Mouse (Mus musculus): ENCODE measurements around the gene Stab2. TPM values are rescaled to one million over a fixed set of nuclear protein-coding genes. Genes with fewer than 3 reads are reported as not detected.

Stab2 gene
- polyA plus RNA-seq, 1 experiment from 2014 or later: 85.0 TPM

GRCm38 (mm10) chr10:86961542-86962466 lies 46.0 kb downstream of the Stab2 start:
- Histone ChIP-seq H3K79me2 (ENCODE audit: inconsistent target) (no peaks in the 10 kb centered on the region), H3K27ac (no peak overlapping the region), H3K36me3 (ENCODE audit: inconsistent target) (no peaks in the 10 kb centered on the region), H3K4me3 (ENCODE audit: inconsistent target) (no peak overlapping the region)
- WGBS (ENCODE audit: missing documents): 64% methylated on average over 11 of the region's 11 CpGs

DNA sequence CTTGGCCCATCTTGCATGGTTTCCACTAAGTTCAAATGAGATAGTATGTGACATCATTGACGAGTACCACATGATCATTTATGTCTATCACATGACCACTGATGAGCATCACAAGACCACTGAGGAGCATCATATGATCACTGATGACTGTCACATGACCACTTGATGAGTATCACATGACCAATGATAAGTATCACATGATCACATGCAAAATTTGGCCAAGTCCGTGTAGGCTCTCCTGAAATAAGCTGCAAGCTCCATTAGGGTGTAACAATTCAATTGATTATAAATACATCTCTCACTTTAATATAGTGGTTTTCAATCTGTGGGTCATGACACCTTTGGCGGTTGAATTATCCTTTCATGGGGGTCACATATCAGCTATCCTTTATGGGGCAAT lies 52.5 kb downstream of the Stab2 start:
- WGBS (ENCODE audit: missing documents): 84% methylated on average over 3 of the region's 3 CpGs
- no peaks in the 10 kb centered on the region for H3K79me2 ChIP-seq (ENCODE audit: inconsistent target)
- no peak overlapping the region for H3K27ac ChIP-seq
- H3K36me3 ChIP-seq (ENCODE audit: inconsistent target): no peaks in the 10 kb centered on the region
- H3K4me3 ChIP-seq (ENCODE audit: inconsistent target): no peak overlapping the region

DNA sequence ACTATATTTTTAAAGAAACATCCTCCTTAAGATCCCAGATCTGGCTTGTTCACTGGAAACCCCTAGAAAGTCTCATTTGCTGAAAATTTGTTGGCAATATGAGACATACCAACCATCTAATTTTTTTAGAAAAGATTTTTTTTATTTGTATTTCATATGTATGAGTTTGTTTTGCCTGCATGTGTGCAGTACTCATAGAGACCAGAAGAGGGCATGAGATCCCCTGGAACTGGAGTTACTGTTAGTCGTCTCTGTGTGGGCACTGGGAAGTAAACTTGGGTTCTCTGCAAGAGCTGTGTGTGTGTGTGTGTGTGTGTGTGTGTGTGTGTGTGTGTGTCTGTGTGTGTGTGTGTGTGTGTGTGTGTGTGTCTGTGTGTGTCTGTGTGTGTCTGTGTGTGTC lies 55.1 kb downstream of the Stab2 start:
- Histone ChIP-seq H3K79me2 (ENCODE audit: inconsistent target) (no peaks in the 10 kb centered on the region), H3K27ac (no peak overlapping the region), H3K36me3 (ENCODE audit: inconsistent target) (no peaks in the 10 kb centered on the region), H3K4me3 (ENCODE audit: inconsistent target) (no peak overlapping the region)
- 100% methylated on average over 1 of the region's 1 CpGs for WGBS (ENCODE audit: missing documents)

- WGBS (ENCODE audit: missing documents): 99% methylated on average over 4 of the region's 4 CpGs
These were observed 57.0 kb downstream of the Stab2 start for GRCm38 (mm10) chr10:86950806-86951205.

GRCm38 (mm10) chr10:86949886-86950285 lies 57.9 kb downstream of the Stab2 start:
- Histone ChIP-seq H3K27ac (no peak overlapping the region), H3K79me2 (ENCODE audit: inconsistent target) (no peaks in the 10 kb centered on the region), H3K4me3 (ENCODE audit: inconsistent target) (no peak overlapping the region), H3K36me3 (ENCODE audit: inconsistent target) (no peaks in the 10 kb centered on the region)
- 93% methylated on average over 4 of the region's 4 CpGs for WGBS (ENCODE audit: missing documents)

More at GRCm38 (mm10) chr10:86950806-86951205, 57.0 kb downstream of the Stab2 start:
- Histone ChIP-seq H3K27ac (no peak overlapping the region), H3K79me2 (ENCODE audit: inconsistent target) (no peaks in the 10 kb centered on the region), H3K36me3 (ENCODE audit: inconsistent target) (no peaks in the 10 kb centered on the region), H3K4me3 (ENCODE audit: inconsistent target) (no peak overlapping the region)

DNA sequence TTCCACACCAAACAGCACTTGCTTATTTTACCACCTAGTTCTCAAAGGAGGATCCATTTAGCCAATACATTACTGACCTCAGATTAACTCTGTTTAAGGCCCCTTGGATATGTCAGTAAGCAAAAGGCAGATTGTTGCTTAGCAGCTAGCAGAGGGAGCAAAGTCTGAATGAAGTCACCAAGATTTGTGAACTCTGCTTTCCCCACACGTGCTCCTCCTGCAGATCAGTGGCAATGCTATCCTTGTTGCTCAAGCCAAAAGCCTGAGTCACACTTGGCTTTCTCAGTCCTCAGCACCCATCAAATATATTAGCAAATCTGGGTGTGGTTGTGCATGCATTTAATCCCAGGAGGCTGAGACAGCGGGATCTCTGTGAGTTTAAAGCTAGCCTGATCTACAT lies 60.3 kb downstream of the Stab2 start:
- no peak overlapping the region for H3K4me3 ChIP-seq (ENCODE audit: inconsistent target)
- no peak overlapping the region for H3K27ac ChIP-seq
- no peaks in the 10 kb centered on the region for H3K36me3 ChIP-seq (ENCODE audit: inconsistent target)
- WGBS (ENCODE audit: missing documents): 63% methylated on average over 2 of the region's 2 CpGs
- no peaks in the 10 kb centered on the region for H3K79me2 ChIP-seq (ENCODE audit: inconsistent target)

GRCm38 (mm10) chr10:86940591-86940990 lies 67.2 kb downstream of the Stab2 start:
- WGBS (ENCODE audit: missing documents): 90% methylated on average over 4 of the region's 4 CpGs
- Histone ChIP-seq H3K27ac (no peak overlapping the region), H3K36me3 (ENCODE audit: inconsistent target) (no peaks in the 10 kb centered on the region), H3K4me3 (ENCODE audit: inconsistent target) (no peak overlapping the region), H3K79me2 (ENCODE audit: inconsistent target) (no peaks in the 10 kb centered on the region)

- 73% methylated on average over 5 of the region's 6 CpGs for WGBS (ENCODE audit: missing documents)
- Histone ChIP-seq H3K4me3 (ENCODE audit: inconsistent target) (no peak overlapping the region), H3K79me2 (ENCODE audit: inconsistent target) (no peaks in the 10 kb centered on the region), H3K36me3 (ENCODE audit: inconsistent target) (no peaks in the 10 kb centered on the region), H3K27ac (no peak overlapping the region)
These were observed 73.4 kb downstream of the Stab2 start for GRCm38 (mm10) chr10:86934376-86934775.

- H3K27ac ChIP-seq: no peak overlapping the region
- no peaks in the 10 kb centered on the region for H3K36me3 ChIP-seq (ENCODE audit: inconsistent target)
- WGBS (ENCODE audit: missing documents): 93% methylated on average over 3 of the region's 3 CpGs
- H3K79me2 ChIP-seq (ENCODE audit: inconsistent target): no peaks in the 10 kb centered on the region
- no peak overlapping the region for H3K4me3 ChIP-seq (ENCODE audit: inconsistent target)
These were observed 73.9 kb downstream of the Stab2 start for GRCm38 (mm10) chr10:86933906-86934305.

DNA sequence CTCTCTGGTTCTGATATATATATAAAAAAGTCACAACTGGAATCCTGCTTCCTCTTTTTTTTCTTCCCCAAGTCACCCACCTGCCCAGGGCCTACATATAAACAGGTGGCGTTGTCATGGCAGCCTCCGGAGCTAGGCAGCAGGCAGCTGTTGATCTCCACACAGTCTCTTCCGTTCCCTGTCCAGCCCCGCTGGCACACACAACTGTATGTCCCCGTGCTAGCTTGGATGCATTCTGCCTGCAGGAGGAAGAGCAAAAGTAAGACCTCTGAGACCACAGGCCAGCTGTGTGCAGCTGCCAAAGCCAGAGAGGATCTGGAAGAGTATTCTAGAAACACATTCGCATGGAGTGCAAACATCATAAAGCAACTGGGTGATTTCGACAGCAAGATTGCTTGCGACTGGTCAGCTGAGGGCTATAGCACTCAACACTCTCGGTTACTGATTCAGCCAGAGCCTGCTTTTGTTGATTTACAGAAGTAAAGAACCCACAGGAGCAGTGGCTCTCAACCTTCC lies 74.6 kb downstream of the Stab2 start:
- Histone ChIP-seq H3K27ac (no peak overlapping the region), H3K4me3 (ENCODE audit: inconsistent target) (no peak overlapping the region), H3K79me2 (ENCODE audit: inconsistent target) (no peaks in the 10 kb centered on the region), H3K36me3 (ENCODE audit: inconsistent target) (no peaks in the 10 kb centered on the region)
- 13% methylated on average over 9 of the region's 9 CpGs for WGBS (ENCODE audit: missing documents)

GRCm38 (mm10) chr10:86923602-86924001 lies 84.2 kb downstream of the Stab2 start:
- no peak overlapping the region for H3K4me3 ChIP-seq (ENCODE audit: inconsistent target)
- H3K79me2 ChIP-seq (ENCODE audit: inconsistent target): no peaks in the 10 kb centered on the region
- 100% methylated on average over 1 of the region's 1 CpGs for WGBS (ENCODE audit: missing documents)
- H3K36me3 ChIP-seq (ENCODE audit: inconsistent target): no peaks in the 10 kb centered on the region
- H3K27ac ChIP-seq: no peak overlapping the region

- H3K36me3 ChIP-seq (ENCODE audit: inconsistent target): no peaks in the 10 kb centered on the region
- no peak overlapping the region for H3K27ac ChIP-seq
- no peaks in the 10 kb centered on the region for H3K79me2 ChIP-seq (ENCODE audit: inconsistent target)
- H3K4me3 ChIP-seq (ENCODE audit: inconsistent target): no peak overlapping the region
These were observed 92.2 kb downstream of the Stab2 start for GRCm38 (mm10) chr10:86915595-86915994.

DNA sequence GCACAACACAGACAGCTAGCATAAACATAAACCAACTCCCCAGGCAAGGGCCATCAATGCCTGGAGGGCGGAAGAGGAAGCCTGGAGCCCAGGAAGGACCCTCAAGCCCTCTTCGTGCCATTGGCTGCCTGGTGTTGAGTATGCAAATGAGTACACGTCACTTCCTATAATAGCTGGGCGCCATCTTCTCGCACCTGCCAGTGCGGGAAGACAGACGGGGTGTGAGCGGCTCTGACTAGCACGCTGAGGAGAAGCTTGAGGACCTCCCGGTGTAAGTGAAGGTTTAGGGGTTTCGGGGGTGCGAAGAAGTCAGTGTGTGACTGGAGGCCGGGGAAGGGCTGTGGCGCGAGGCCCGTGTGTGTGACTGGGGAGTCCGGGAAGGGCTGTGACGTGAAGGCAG lies 99.3 kb downstream of the Stab2 start:
- Histone ChIP-seq H3K36me3 (ENCODE audit: inconsistent target) (no peaks in the 10 kb centered on the region), H3K79me2 (ENCODE audit: inconsistent target) (no peaks in the 10 kb centered on the region), H3K4me3 (ENCODE audit: inconsistent target) (no peak overlapping the region), H3K27ac (no peak overlapping the region)
- WGBS (ENCODE audit: missing documents): 96% methylated on average over 17 of the region's 18 CpGs

- no peaks in the 10 kb centered on the region for H3K36me3 ChIP-seq (ENCODE audit: inconsistent target)
- H3K4me3 ChIP-seq (ENCODE audit: inconsistent target): no peak overlapping the region
- WGBS (ENCODE audit: missing documents): 96% methylated on average over 6 of the region's 6 CpGs
- H3K79me2 ChIP-seq (ENCODE audit: inconsistent target): no peaks in the 10 kb centered on the region
- no peak overlapping the region for H3K27ac ChIP-seq
These were observed 100.8 kb downstream of the Stab2 start for GRCm38 (mm10) chr10:86907043-86907442.

DNA sequence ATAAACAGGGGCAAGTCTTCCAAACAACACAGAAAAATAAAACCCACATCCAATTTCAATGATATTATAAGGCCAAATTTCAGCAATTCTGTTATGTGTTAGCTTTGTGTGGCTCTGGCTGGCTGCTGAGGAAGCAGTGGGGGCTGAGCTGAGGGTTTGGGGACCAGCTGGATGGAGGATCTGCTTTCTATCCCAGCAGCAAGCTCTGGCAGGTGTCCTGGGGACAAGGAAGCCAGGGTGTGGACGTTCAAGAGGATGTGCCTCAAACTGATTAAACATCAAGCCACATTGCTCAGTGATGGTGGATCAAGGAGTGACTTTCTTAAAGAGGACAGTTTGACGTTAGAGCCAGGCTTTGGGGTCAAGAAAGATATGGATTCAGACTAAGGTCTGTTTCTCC lies 112.3 kb downstream of the Stab2 start:
- Histone ChIP-seq H3K4me3 (ENCODE audit: inconsistent target) (no peak overlapping the region), H3K27ac (no peak overlapping the region), H3K36me3 (ENCODE audit: inconsistent target) (no peaks in the 10 kb centered on the region), H3K79me2 (ENCODE audit: inconsistent target) (no peaks in the 10 kb centered on the region)
- WGBS (ENCODE audit: missing documents): 74% methylated on average over 2 of the region's 2 CpGs
